Mouse (Mus musculus) stomach, embryonic 14.5 days (tissue): ENCODE data around the gene Zbtb24. TPM values are rescaled to one million over a fixed set of nuclear protein-coding genes. Genes with fewer than 3 reads are reported as not detected.
A peak's percentile ranks its signal among the peaks of the same experiment; 100 is the strongest.

Experiments used
- ATAC-seq: fragments of 200-750 bp; cut with Nextera tagmentation; 2 replicates; pipeline ENCODE4 v1.8.0; 2017; ENCODE audit warnings: low read depth, moderate TSS enrichment; ENCODE audit not compliant: insufficient number of reproducible peaks, insufficient read depth, low FRiP score
- H3K27ac ChIP-seq: fragments of 300-500 bp; sonication (generic); 2 replicates; pipeline ENCODE4 v1.5.1; 2014; ENCODE audit warnings: mild to moderate bottlenecking, low read length, moderate library complexity, mixed read lengths
- H3K27me3 ChIP-seq: fragments of 300-500 bp; sonication (generic); 2 replicates; pipeline ENCODE4 v1.6.1; 2014; ENCODE audit warnings: low read length, control low read depth, mixed read lengths; ENCODE audit not compliant: control insufficient read depth, insufficient read depth
- H3K36me3 ChIP-seq: fragments of 300-500 bp; sonication (generic); 2 replicates; pipeline ENCODE4 v1.6.1; 2014; ENCODE audit warnings: mild to moderate bottlenecking, control low read depth, low read length, moderate library complexity, mixed read lengths; ENCODE audit not compliant: control insufficient read depth, insufficient read depth
- H3K4me1 ChIP-seq: fragments of 300-500 bp; sonication (generic); 2 replicates; pipeline ENCODE4 v1.6.1; 2014; ENCODE audit warnings: low read length, control low read depth, mixed read lengths; ENCODE audit not compliant: control insufficient read depth, insufficient read depth
- H3K4me2 ChIP-seq: fragments of 300-500 bp; sonication (generic); replicated peaks from 2 replicates; pipeline ENCODE4 v1.6.1; 2014; ENCODE audit warnings: low read depth, low read length, control low read depth
- H3K4me3 ChIP-seq: fragments of 300-500 bp; sonication (generic); 2 replicates; pipeline ENCODE4 v1.5.1; 2014; ENCODE audit warnings: low read depth, low read length, control low read depth
- H3K9ac ChIP-seq: fragments of 300-500 bp; sonication (generic); replicated peaks from 2 replicates; pipeline ENCODE4 v1.6.1; 2014; ENCODE audit warnings: low read depth, mild to moderate bottlenecking, control low read depth, low read length, moderate library complexity, mixed read lengths
- H3K9me3 ChIP-seq: fragments of 300-500 bp; sonication (generic); 2 replicates; pipeline ENCODE4 v1.6.1; 2016; ENCODE audit warnings: low read depth, low read length, control low read depth; ENCODE audit not compliant: control insufficient read depth
- WGBS: fragments of 180-500 bp; shearing (Covaris S2); extraction: QIAGEN DNeasy Blood & Tissue Kit; methylation state at CpG from one replicate; pipeline ENCODE4 v1.1.7; 2014; 5-methylcytosine and 5-hydroxymethylcytosine counted together
- polyA plus RNA-seq: library from polyadenylated mRNA; unstranded; fragments of >200 nt; fragmentation: Nextera tagmentation; extraction: Ambion mirVana; gene quantifications from 2 replicates; pipeline ENCODE4 v1.2.1, GENCODE M21; 2014

The Zbtb24 gene
- polyA plus RNA-seq, 1 experiment from 2014 or later: 16.7 TPM

- Histone ChIP-seq H3K9me3 (no peaks in the 10 kb centered on the region), H3K27ac (no peak overlapping the region), H3K27me3 (no peaks in the 10 kb centered on the region), H3K4me3 (no peak overlapping the region), H3K4me2 (no peak overlapping the region), H3K9ac (no peak overlapping the region), H3K36me3 (peaks cover 25% of the 10 kb centered on the region; the same call in 1 of the 2 replicates), H3K4me1 (peaks cover 9% of the 10 kb centered on the region; the same call in 1 of the 2 replicates)
- WGBS: 62% methylated on average over 33 of the region's 33 CpGs
- no peak for ATAC-seq
Measured at GRCm38 (mm10) chr10:41480938-41481880, 31.0 kb downstream of the Zbtb24 start.

GRCm38 (mm10) chr10:41482446-41482845 lies 32.3 kb downstream of the Zbtb24 start:
- 90% methylated on average over 7 of the region's 7 CpGs for WGBS

GRCm38 (mm10) chr10:41485778-41486177 lies 35.6 kb downstream of the Zbtb24 start:
- peaks cover 24% of the 10 kb centered on the region for H3K4me1 ChIP-seq
- no peak overlapping the region for H3K4me3 ChIP-seq
- no peaks in the 10 kb centered on the region for H3K9me3 ChIP-seq
- H3K9ac ChIP-seq: no peak overlapping the region
- no peak overlapping the region for H3K4me2 ChIP-seq
- no peak overlapping the region for H3K27ac ChIP-seq
- no peaks in the 10 kb centered on the region for H3K27me3 ChIP-seq
- 90% methylated on average over 16 of the region's 16 CpGs for whole genome bisulfite sequencing
- H3K36me3 ChIP-seq: peaks cover 30% of the 10 kb centered on the region; the same call in 1 of the 2 replicates
- ATAC-seq: no peak

More at GRCm38 (mm10) chr10:41482446-41482845, 32.3 kb downstream of the Zbtb24 start:
- Histone ChIP-seq H3K4me3 (no peak overlapping the region), H3K4me1 (peaks cover 13% of the 10 kb centered on the region; the same call in 1 of the 2 replicates), H3K4me2 (no peak overlapping the region), H3K36me3 (peaks cover 27% of the 10 kb centered on the region; the same call in 1 of the 2 replicates), H3K27ac (no peak overlapping the region), H3K9ac (no peak overlapping the region), H3K9me3 (no peaks in the 10 kb centered on the region), H3K27me3 (no peaks in the 10 kb centered on the region)
- ATAC-seq: no peak

- no peak for ATAC-seq
- no peak overlapping the region for H3K4me2 ChIP-seq
- H3K4me3 ChIP-seq: no peak overlapping the region
- H3K36me3 ChIP-seq: peaks cover 30% of the 10 kb centered on the region; the same call in 1 of the 2 replicates
- 76% methylated on average over 14 of the region's 14 CpGs for WGBS
- H3K9ac ChIP-seq: no peak overlapping the region
- no peaks in the 10 kb centered on the region for H3K9me3 ChIP-seq
- H3K27me3 ChIP-seq: no peaks in the 10 kb centered on the region
- H3K4me1 ChIP-seq: peaks cover 24% of the 10 kb centered on the region
- no peak overlapping the region for H3K27ac ChIP-seq
Measured at GRCm38 (mm10) chr10:41486506-41487170, 36.5 kb downstream of the Zbtb24 start.

- Histone ChIP-seq H3K36me3 (peaks cover 20% of the 10 kb centered on the region; the same call in 1 of the 2 replicates), H3K4me1 (peaks cover 24% of the 10 kb centered on the region), H3K4me3 (peak overlapping the region; percentile 74), H3K27me3 (no peaks in the 10 kb centered on the region), H3K9me3 (no peaks in the 10 kb centered on the region), H3K4me2 (peak overlapping the region; percentile 99), H3K9ac (0 out of 2 replicates have a peak overlapping the region, but pooled peaks have one; percentile 58), H3K27ac (no peak overlapping the region)
- no peak for ATAC-seq
- 33% methylated on average over 7 of the region's 7 CpGs for WGBS
Measured at GRCm38 (mm10) chr10:41488877-41489276, 38.7 kb downstream of the Zbtb24 start.

GRCm38 (mm10) chr10:41489294-41489693 lies 39.1 kb downstream of the Zbtb24 start:
- Histone ChIP-seq H3K27me3 (no peaks in the 10 kb centered on the region), H3K9ac (peak overlapping the region; percentile 58; the same call in 1 of the 2 replicates), H3K4me3 (peak overlapping the region; percentile 74), H3K4me2 (peak overlapping the region; percentile 99), H3K36me3 (peaks cover 16% of the 10 kb centered on the region; the same call in 1 of the 2 replicates), H3K27ac (no peak overlapping the region), H3K9me3 (no peaks in the 10 kb centered on the region), H3K4me1 (peaks cover 24% of the 10 kb centered on the region)
- WGBS: 21% methylated on average over 8 of the region's 8 CpGs
- ATAC-seq: no peak

GRCm38 (mm10) chr10:41489708-41490517 lies 39.7 kb downstream of the Zbtb24 start, which contains the start of the genes Smpd2 and Ppil6:
Smpd2 (minus strand) TSS chr10:41490369.
Ppil6 (plus strand) TSS chr10:41490439.
- H3K27me3 ChIP-seq: no peaks in the 10 kb centered on the region
- peaks cover 13% of the 10 kb centered on the region; the same call in 1 of the 2 replicates for H3K36me3 ChIP-seq
- H3K4me2 ChIP-seq: peak within 1 kb of the TSS; percentile 99
- ATAC-seq: peak; percentile 89
- peak within 1 kb of the TSS; percentile 74 for H3K4me3 ChIP-seq
- H3K27ac ChIP-seq: peak within 1 kb of the TSS; percentile 75
- H3K9me3 ChIP-seq: no peaks in the 10 kb centered on the region
- peak within 1 kb of the TSS; percentile 58 for H3K9ac ChIP-seq
- under 1% methylated on average over 50 of the region's 50 CpGs for WGBS
- H3K4me1 ChIP-seq: peaks cover 24% of the 10 kb centered on the region
